Mouse (Mus musculus): ENCODE data around the gene Spag6. TPM values are rescaled to one million over a fixed set of nuclear protein-coding genes. Genes with fewer than 3 reads are reported as not detected.

Spag6 gene
- total RNA-seq (2012; rRNA removed) (0.26 TPM in 1 of 2 replicates, not detected in the other), polyA plus RNA-seq (2012; ENCODE audit: insufficient read depth in 1 of 2, insufficient read length in 2 of 2, low read depth in 1 of 2, low replicate concordance in 2 of 2, missing spikeins in 1 of 2) (under 1 TPM in 1 of 2 experiments, not detected in 1; 0.10 TPM)

DNA sequence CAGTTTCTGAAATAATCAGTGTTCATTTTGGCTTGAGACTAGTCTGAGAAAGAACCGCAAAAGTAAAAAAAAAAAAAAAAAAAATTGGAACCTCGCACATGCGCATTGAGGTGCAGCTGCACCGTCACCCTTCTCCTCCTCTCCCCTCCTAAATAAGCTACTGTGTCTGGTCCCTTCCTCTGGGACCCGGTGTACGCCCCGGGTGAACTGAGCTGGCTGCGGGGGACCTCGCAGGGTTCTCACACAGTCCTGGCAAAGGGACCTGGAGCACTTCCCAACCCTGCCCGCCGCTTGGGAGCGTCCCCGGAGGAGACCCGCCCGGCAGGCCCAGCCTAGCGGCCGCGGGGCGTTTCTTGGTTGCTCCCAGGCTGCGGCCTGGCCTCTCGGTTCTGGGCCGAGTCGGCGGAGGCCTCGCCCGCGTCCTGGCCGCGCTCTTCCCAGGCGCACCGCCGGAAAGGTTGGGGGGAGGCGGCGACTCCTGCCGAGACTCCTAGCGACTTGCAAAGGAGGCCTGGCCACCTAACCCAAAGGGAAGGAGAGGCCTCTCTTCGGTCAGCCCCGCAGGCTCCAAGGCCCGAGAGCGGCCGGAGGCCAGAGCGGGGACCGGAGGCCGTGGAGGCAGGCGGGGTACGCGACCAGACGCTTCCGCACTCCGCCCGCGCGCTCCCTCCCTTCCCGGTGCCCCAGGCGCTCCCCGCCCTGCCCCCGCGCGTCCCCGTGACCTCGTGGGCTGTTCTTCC, at the start of gene Spag6:
TSS of gene Spag6 (plus strand) at position 162 of the 740 bp plus-strand sequence.
- Histone ChIP-seq H3K36me3 (ENCODE audit: control insufficient read depth in 1 of 2, insufficient read depth in 2 of 2, low read length in 2 of 2) (no peaks in the 10 kb centered on the region; a peak in 1 of 4 replicates), H3K27me3 (ENCODE audit: control insufficient read depth in 1 of 2, insufficient read depth in 2 of 2, low read length in 2 of 2) (peaks cover 3 to 9% of the 10 kb centered on the region in 2 experiments), H3K4me1 (ENCODE audit: control insufficient read depth in 1 of 2, insufficient read depth in 2 of 2, low read length in 2 of 2) (peaks cover 0 to 2% of the 10 kb centered on the region in 2 experiments; a peak in 1 of 4 replicates), H3K79me2 (ENCODE audit: control insufficient read depth, insufficient read depth, low read length, poor library complexity) (peaks cover 6% of the 10 kb centered on the region; the same call in 1 of the 2 replicates), H3K9me3 (replicated peaks; ENCODE audit: insufficient read depth, low read length) (no peaks in the 10 kb centered on the region), H3K27ac (ENCODE audit: control insufficient read depth, low read depth, low read length) (peak within 1 kb of the TSS; percentile 49), H3K4me3 (ENCODE audit: control insufficient read depth in 1 of 2, insufficient read depth in 1 of 2, low read depth in 2 of 2, low read length in 2 of 2) (peak within 1 kb of the TSS; percentile 90 to 97), H3K9ac (ENCODE audit: control insufficient read depth, low read depth, low read length, poor library complexity, severe bottlenecking) (peak within 1 kb of the TSS; percentile 92)
- TF ChIP-seq MXI1 (IDR thresholded peaks at IDR 0.05; ENCODE audit: low read depth, low read length): no peak
- TF ChIP-seq ELF1 (IDR thresholded peaks at IDR 0.05; ENCODE audit: low read depth, low read length): 0 out of 2 replicates have a peak, but pooled peaks have one; percentile 10
- TF ChIP-seq BHLHE40 (IDR thresholded peaks at IDR 0.05; ENCODE audit: borderline replicate concordance, low read depth, low read length): no peak; the same call in 1 of the 2 replicates
- TF ChIP-seq CTCF (IDR thresholded peaks at IDR 0.05 in 2 of 3, conservative IDR thresholded peaks at IDR 0.05 in 1 of 3; ENCODE audit: control insufficient read depth in 1 of 3, insufficient read depth in 1 of 3, low read depth in 2 of 3, low read length in 3 of 3, poor library complexity in 1 of 3, severe bottlenecking in 1 of 3): no peak
- peak; percentile 46; the same call in 1 of the 2 replicates for TF ChIP-seq USF1 (IDR thresholded peaks at IDR 0.05; ENCODE audit: low read depth, low read length)
- no peak; the same call in 1 of the 2 replicates for TF ChIP-seq RAD21 (IDR thresholded peaks at IDR 0.05; ENCODE audit: low read depth, low read length)
- peak; percentile 27; the same call in 1 of the 2 replicates for TF ChIP-seq MAFK (IDR thresholded peaks at IDR 0.05; ENCODE audit: borderline replicate concordance, low read depth, low read length)
- peak; percentile 58; the same call in 1 of the 2 replicates for TF ChIP-seq SIN3A (IDR thresholded peaks at IDR 0.05; ENCODE audit: low read length)
- TF ChIP-seq EP300 (IDR thresholded peaks at IDR 0.05; ENCODE audit: low read depth in 1 of 2, low read length in 2 of 2): peak; percentile 12 to 48; a peak in 1 of 4 replicates
- TF ChIP-seq E2F4 (IDR thresholded peaks at IDR 0.05; ENCODE audit: borderline replicate concordance, low read depth, low read length): no peak
- TF ChIP-seq MYC (IDR thresholded peaks at IDR 0.05; ENCODE audit: low read depth, low read length): no peak
- peak; percentile 77 for TF ChIP-seq NELFE (IDR thresholded peaks at IDR 0.05; ENCODE audit: low read depth, low read length)
- TF ChIP-seq KAT2A (conservative IDR thresholded peaks at IDR 0.05; ENCODE audit: low read depth, low read length): no peak
- peak; percentile 93 for TF ChIP-seq NRF1 (IDR thresholded peaks at IDR 0.05; ENCODE audit: insufficient read depth, low read depth, low read length, poor library complexity, severe bottlenecking)
- TF ChIP-seq POLR2AphosphoS5 (IDR thresholded peaks at IDR 0.05; ENCODE audit: borderline replicate concordance, low read depth, low read length): no peak
- TF ChIP-seq ETS1 (IDR thresholded peaks at IDR 0.05; ENCODE audit: low read depth, low read length): no peak
- TF ChIP-seq ZKSCAN1 (IDR thresholded peaks at IDR 0.05; ENCODE audit: low read depth, low read length): peak; percentile 75; the same call in 1 of the 2 replicates
- no peak for TF ChIP-seq POLR2AphosphoS2 (IDR thresholded peaks at IDR 0.05; ENCODE audit: low read length)
- TF ChIP-seq TBP (IDR thresholded peaks at IDR 0.05; ENCODE audit: low read depth, low read length): peak; percentile 63; the same call in 1 of the 2 replicates
- TF ChIP-seq SMC3 (IDR thresholded peaks at IDR 0.05; ENCODE audit: low read depth, low read length): no peak
- peak; percentile 78; the same call in 1 of the 2 replicates for TF ChIP-seq UBTF (IDR thresholded peaks at IDR 0.05; ENCODE audit: borderline replicate concordance, insufficient read depth, low read depth, low read length)
- peak; percentile 97 for TF ChIP-seq RCOR1 (IDR thresholded peaks at IDR 0.05; ENCODE audit: low read depth, low read length)
- TF ChIP-seq ZNF384 (IDR thresholded peaks at IDR 0.05; ENCODE audit: low read depth, low read length): peak; percentile 100
- peak; percentile 10; the same call in 1 of the 2 replicates for TF ChIP-seq HCFC1 (IDR thresholded peaks at IDR 0.05; ENCODE audit: low read depth, low read length)
- TF ChIP-seq POLR2A (IDR thresholded peaks at IDR 0.05; ENCODE audit: control insufficient read depth in 1 of 2, insufficient read depth in 1 of 2, low read depth in 1 of 2, low read length in 2 of 2, poor library complexity in 1 of 2): peak in 1 of 2 experiments; percentile 76; a peak in 3 of 4 replicates
- peak; percentile 82 for DNase-seq (ENCODE audit: low read depth, low spot score)

Data from MEL (cell line).